Mouse (Mus musculus): ENCODE data around the gene Nadk2. TPM values are rescaled to one million over a fixed set of nuclear protein-coding genes. Genes with fewer than 3 reads are reported as not detected.
A peak's percentile ranks its signal among the peaks of the same experiment; 100 is the strongest.

Gene Nadk2
- total and polyA plus RNA-seq, 3 experiments, result 130 to 235 (median 222) TPM

GRCm38 (mm10) chr15:9071556-9072544 lies 790 bp downstream of the Nadk2 start:
- ATAC-seq (ENCODE audit: extremely low read depth, insufficient number of reproducible peaks, low FRiP score, poor library complexity, severe bottlenecking) (no peak), DNase-seq (ENCODE audit: low spot score) (no peak)
- Histone ChIP-seq H3K4me3 (ENCODE audit: low read depth, low read length) (peak overlapping the region; percentile 96), H3K9me3 (replicated peaks) (no peaks in the 10 kb centered on the region), H3K27me3 (ENCODE audit: insufficient read depth, low read length) (no peaks in the 10 kb centered on the region), H3K4me1 (ENCODE audit: insufficient read depth, low read depth, low read length) (peaks cover 51% of the 10 kb centered on the region), H3K36me3 (replicated peaks) (peaks cover 16% of the 10 kb centered on the region)
- no peak for TF ChIP-seq GATA2 (IDR thresholded peaks at IDR 0.05; ENCODE audit: borderline replicate concordance, low read depth, low read length)
- TF ChIP-seq CTCF (IDR thresholded peaks at IDR 0.05; ENCODE audit: low read depth, low read length), result no peak
- TF ChIP-seq TAL1 (conservative IDR thresholded peaks at IDR 0.05; ENCODE audit: low read depth, low read length), result no peak
- no peak for TF ChIP-seq POLR2AphosphoS5 (IDR thresholded peaks at IDR 0.05; ENCODE audit: insufficient replicate concordance, low read depth, low read length)
- TF ChIP-seq GATA1 (IDR thresholded peaks at IDR 0.05; ENCODE audit: borderline replicate concordance, low read length), result no peak

GRCm38 (mm10) chr15:9072630-9073029 lies 1.6 kb downstream of the Nadk2 start:
- peaks cover 22% of the 10 kb centered on the region for H3K36me3 ChIP-seq (replicated peaks)
- ATAC-seq (ENCODE audit: extremely low read depth, insufficient number of reproducible peaks, low FRiP score, poor library complexity, severe bottlenecking), result no peak
- no peaks in the 10 kb centered on the region for H3K27me3 ChIP-seq (ENCODE audit: insufficient read depth, low read length)
- no peaks in the 10 kb centered on the region for H3K9me3 ChIP-seq (replicated peaks)
- TF ChIP-seq GATA1 (IDR thresholded peaks at IDR 0.05; ENCODE audit: borderline replicate concordance, low read length) (no peak), TAL1 (conservative IDR thresholded peaks at IDR 0.05; ENCODE audit: low read depth, low read length) (no peak), POLR2AphosphoS5 (IDR thresholded peaks at IDR 0.05; ENCODE audit: insufficient replicate concordance, low read depth, low read length) (no peak), CTCF (IDR thresholded peaks at IDR 0.05; ENCODE audit: low read depth, low read length) (no peak), GATA2 (IDR thresholded peaks at IDR 0.05; ENCODE audit: borderline replicate concordance, low read depth, low read length) (no peak)
- H3K4me1 ChIP-seq (ENCODE audit: insufficient read depth, low read depth, low read length), result peaks cover 54% of the 10 kb centered on the region
- DNase-seq (ENCODE audit: low spot score), result no peak
- peak overlapping the region; percentile 96 for H3K4me3 ChIP-seq (ENCODE audit: low read depth, low read length)

- Histone ChIP-seq H3K36me3 (replicated peaks) (peaks cover 25% of the 10 kb centered on the region), H3K4me3 (ENCODE audit: low read depth, low read length) (peak overlapping the region; percentile 96), H3K27me3 (ENCODE audit: insufficient read depth, low read length) (no peaks in the 10 kb centered on the region), H3K4me1 (ENCODE audit: insufficient read depth, low read depth, low read length) (peaks cover 58% of the 10 kb centered on the region), H3K9me3 (replicated peaks) (no peaks in the 10 kb centered on the region)
- TF ChIP-seq GATA2 (IDR thresholded peaks at IDR 0.05; ENCODE audit: borderline replicate concordance, low read depth, low read length), result no peak
- no peak for TF ChIP-seq TAL1 (conservative IDR thresholded peaks at IDR 0.05; ENCODE audit: low read depth, low read length)
- no peak for TF ChIP-seq CTCF (IDR thresholded peaks at IDR 0.05; ENCODE audit: low read depth, low read length)
- DNase-seq (ENCODE audit: low spot score) (no peak), ATAC-seq (ENCODE audit: extremely low read depth, insufficient number of reproducible peaks, low FRiP score, poor library complexity, severe bottlenecking) (no peak)
These were observed 2.1 kb downstream of the Nadk2 start for GRCm38 (mm10) chr15:9073067-9073608.

GRCm38 (mm10) chr15:9073684-9074083 lies 2.6 kb downstream of the Nadk2 start:
- H3K9me3 ChIP-seq (replicated peaks), result no peaks in the 10 kb centered on the region
- H3K4me3 ChIP-seq (ENCODE audit: low read depth, low read length), result peak overlapping the region; percentile 96
- ATAC-seq (ENCODE audit: extremely low read depth, insufficient number of reproducible peaks, low FRiP score, poor library complexity, severe bottlenecking) (no peak), DNase-seq (ENCODE audit: low spot score) (no peak)
- no peaks in the 10 kb centered on the region for H3K27me3 ChIP-seq (ENCODE audit: insufficient read depth, low read length)
- H3K4me1 ChIP-seq (ENCODE audit: insufficient read depth, low read depth, low read length), result peaks cover 63% of the 10 kb centered on the region
- H3K36me3 ChIP-seq (replicated peaks), result peaks cover 25% of the 10 kb centered on the region
- TF ChIP-seq TAL1 (conservative IDR thresholded peaks at IDR 0.05; ENCODE audit: low read depth, low read length), result no peak
- no peak for TF ChIP-seq CTCF (IDR thresholded peaks at IDR 0.05; ENCODE audit: low read depth, low read length)
- TF ChIP-seq GATA1 (IDR thresholded peaks at IDR 0.05; ENCODE audit: borderline replicate concordance, low read length), result no peak
- no peak for TF ChIP-seq POLR2AphosphoS5 (IDR thresholded peaks at IDR 0.05; ENCODE audit: insufficient replicate concordance, low read depth, low read length)
- no peak for TF ChIP-seq GATA2 (IDR thresholded peaks at IDR 0.05; ENCODE audit: borderline replicate concordance, low read depth, low read length)

- Histone ChIP-seq H3K4me1 (ENCODE audit: insufficient read depth, low read depth, low read length) (peaks cover 63% of the 10 kb centered on the region), H3K36me3 (replicated peaks) (peaks cover 27% of the 10 kb centered on the region), H3K9me3 (replicated peaks) (no peaks in the 10 kb centered on the region), H3K4me3 (ENCODE audit: low read depth, low read length) (peak overlapping the region; percentile 96), H3K27me3 (ENCODE audit: insufficient read depth, low read length) (no peaks in the 10 kb centered on the region)
- no peak for ATAC-seq (ENCODE audit: extremely low read depth, insufficient number of reproducible peaks, low FRiP score, poor library complexity, severe bottlenecking)
- no peak for DNase-seq (ENCODE audit: low spot score)
- TF ChIP-seq CTCF (IDR thresholded peaks at IDR 0.05; ENCODE audit: low read depth, low read length) (no peak), POLR2AphosphoS5 (IDR thresholded peaks at IDR 0.05; ENCODE audit: insufficient replicate concordance, low read depth, low read length) (no peak), GATA2 (IDR thresholded peaks at IDR 0.05; ENCODE audit: borderline replicate concordance, low read depth, low read length) (no peak), GATA1 (IDR thresholded peaks at IDR 0.05; ENCODE audit: borderline replicate concordance, low read length) (no peak), TAL1 (conservative IDR thresholded peaks at IDR 0.05; ENCODE audit: low read depth, low read length) (no peak)
These were observed 3.1 kb downstream of the Nadk2 start for GRCm38 (mm10) chr15:9074139-9074538.

- peaks cover 29% of the 10 kb centered on the region for H3K36me3 ChIP-seq (replicated peaks)
- DNase-seq (ENCODE audit: low spot score) (peak; percentile 77), ATAC-seq (ENCODE audit: extremely low read depth, insufficient number of reproducible peaks, low FRiP score, poor library complexity, severe bottlenecking) (peak; percentile 73)
- H3K4me1 ChIP-seq (ENCODE audit: insufficient read depth, low read depth, low read length), result peaks cover 63% of the 10 kb centered on the region
- H3K4me3 ChIP-seq (ENCODE audit: low read depth, low read length), result peak overlapping the region; percentile 35; the same call in 1 of the 2 replicates
- H3K9me3 ChIP-seq (replicated peaks), result no peaks in the 10 kb centered on the region
- no peaks in the 10 kb centered on the region for H3K27me3 ChIP-seq (ENCODE audit: insufficient read depth, low read length)
- TF ChIP-seq TAL1 (conservative IDR thresholded peaks at IDR 0.05; ENCODE audit: low read depth, low read length) (peak; percentile 99), POLR2AphosphoS5 (IDR thresholded peaks at IDR 0.05; ENCODE audit: insufficient replicate concordance, low read depth, low read length) (no peak), GATA1 (IDR thresholded peaks at IDR 0.05; ENCODE audit: borderline replicate concordance, low read length) (no peak), GATA2 (IDR thresholded peaks at IDR 0.05; ENCODE audit: borderline replicate concordance, low read depth, low read length) (0 out of 2 replicates have a peak, but pooled peaks have one; percentile 34), CTCF (IDR thresholded peaks at IDR 0.05; ENCODE audit: low read depth, low read length) (no peak)
These were observed 3.6 kb downstream of the Nadk2 start for GRCm38 (mm10) chr15:9074671-9075070.
